Mouse (Mus musculus): ENCODE measurements around the gene Fos. TPM values are rescaled to one million over a fixed set of nuclear protein-coding genes. Genes with fewer than 3 reads are reported as not detected.
"Not testable (repeated sequence)": the region's sequence is repeated elsewhere in the genome, so short reads cannot be mapped to it uniquely, and the experiment has no call there.

Fos gene
- polyA plus RNA-seq, 1 experiment = 22.4 TPM

DNA sequence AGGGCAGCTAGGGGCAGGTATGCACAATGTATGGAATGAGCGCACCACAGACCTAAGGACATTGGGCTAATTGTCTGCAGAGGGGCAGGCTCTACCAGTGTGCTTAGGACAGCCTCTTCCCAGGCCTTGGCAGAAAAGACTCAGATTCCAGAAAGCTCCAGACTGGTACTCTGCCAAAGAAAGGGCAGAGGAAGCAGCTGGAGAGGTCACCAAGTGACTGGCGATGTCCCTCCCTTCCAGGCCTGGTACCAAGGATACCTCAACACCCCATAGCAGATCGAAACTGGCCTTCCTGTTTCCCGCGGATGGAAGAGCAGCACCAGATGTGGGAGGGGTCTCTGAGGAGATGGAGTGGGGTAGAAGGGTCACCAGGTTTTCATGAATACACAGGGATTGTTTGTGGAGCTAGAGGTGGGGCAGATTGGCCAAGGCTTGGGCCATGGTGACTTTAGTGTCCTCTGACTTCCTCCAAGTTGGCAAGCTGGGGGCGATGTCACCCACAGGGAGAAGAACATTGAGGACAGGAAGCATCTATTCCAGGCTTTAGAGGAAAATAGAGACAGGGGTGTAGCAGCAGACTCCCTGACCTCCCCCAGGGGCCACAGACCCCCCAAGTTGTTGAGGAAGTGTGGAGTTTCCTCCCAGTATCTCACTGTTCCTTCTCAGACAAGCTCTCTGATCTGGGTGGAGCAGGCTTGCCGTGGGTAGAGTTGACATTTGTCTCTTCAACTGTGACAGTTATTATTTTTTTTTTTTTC lies 49.1 kb downstream of the Fos start:
- Histone ChIP-seq H3K27ac (ENCODE audit: insufficient read depth, low read length) (no peak overlapping the region), H3K4me3 (replicated peaks; ENCODE audit: insufficient read depth, low read depth, low read length) (no peak overlapping the region), H3K4me1 (ENCODE audit: control insufficient read depth, insufficient read depth, low read length) (peaks cover 5% of the 10 kb centered on the region), H3K27me3 (ENCODE audit: control insufficient read depth, insufficient read depth, low read length) (no peaks in the 10 kb centered on the region)
- no peak for DNase-seq
- WGBS = 49% methylated on average over 7 of the region's 7 CpGs
- TF ChIP-seq POLR2A (IDR thresholded peaks at IDR 0.05; ENCODE audit: borderline replicate concordance, insufficient read depth, low read length) (no peak), CTCF (IDR thresholded peaks at IDR 0.05; ENCODE audit: borderline replicate concordance, insufficient read depth, low read depth, low read length) (no peak)

DNA sequence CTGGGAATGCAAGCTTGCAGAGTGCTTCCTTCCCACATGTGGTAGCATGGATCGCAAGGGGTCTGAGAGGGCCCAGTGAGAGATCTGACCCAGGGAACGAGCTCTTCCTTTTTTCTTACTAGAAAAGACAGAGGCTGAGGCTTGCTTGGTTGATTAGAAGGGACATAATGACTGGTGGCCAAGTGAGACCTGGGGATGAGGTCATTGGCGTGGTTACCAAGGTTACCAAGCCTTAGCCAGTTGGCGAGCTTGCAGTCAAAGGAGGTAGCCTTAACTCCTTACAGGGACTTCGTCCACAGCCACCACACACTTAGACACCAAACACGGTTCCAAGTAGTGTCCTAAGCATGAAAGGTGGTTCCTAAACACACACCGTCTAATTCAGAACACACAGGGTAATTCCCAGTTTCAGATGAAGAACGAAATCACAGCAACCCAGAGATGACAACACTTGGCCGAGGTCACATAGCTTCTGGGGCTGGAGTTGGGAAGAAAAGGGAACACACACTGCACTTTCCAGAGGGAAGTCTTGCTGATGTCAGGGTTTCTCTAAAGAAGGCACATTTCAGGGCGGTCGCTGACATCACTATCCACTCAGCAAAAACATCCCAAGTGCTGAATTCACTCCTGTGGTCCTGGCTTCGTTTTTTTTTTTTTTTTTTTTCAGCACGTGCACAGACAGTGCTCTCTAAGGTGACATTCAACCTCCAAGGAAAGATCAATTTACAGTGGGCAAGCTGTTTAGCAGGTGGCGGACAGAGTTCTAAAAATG lies 49.9 kb downstream of the Fos start:
- H3K4me3 ChIP-seq (replicated peaks; ENCODE audit: insufficient read depth, low read depth, low read length) = no peak overlapping the region
- H3K4me1 ChIP-seq (ENCODE audit: control insufficient read depth, insufficient read depth, low read length) = peaks cover 5% of the 10 kb centered on the region
- TF ChIP-seq POLR2A (IDR thresholded peaks at IDR 0.05; ENCODE audit: borderline replicate concordance, insufficient read depth, low read length) = no peak
- TF ChIP-seq CTCF (IDR thresholded peaks at IDR 0.05; ENCODE audit: borderline replicate concordance, insufficient read depth, low read depth, low read length) = no peak
- H3K27ac ChIP-seq (ENCODE audit: insufficient read depth, low read length) = no peak overlapping the region; the same call in 1 of the 2 replicates
- no peaks in the 10 kb centered on the region for H3K27me3 ChIP-seq (ENCODE audit: control insufficient read depth, insufficient read depth, low read length)
- no peak for DNase-seq
- 49% methylated on average over 14 of the region's 14 CpGs for WGBS

DNA sequence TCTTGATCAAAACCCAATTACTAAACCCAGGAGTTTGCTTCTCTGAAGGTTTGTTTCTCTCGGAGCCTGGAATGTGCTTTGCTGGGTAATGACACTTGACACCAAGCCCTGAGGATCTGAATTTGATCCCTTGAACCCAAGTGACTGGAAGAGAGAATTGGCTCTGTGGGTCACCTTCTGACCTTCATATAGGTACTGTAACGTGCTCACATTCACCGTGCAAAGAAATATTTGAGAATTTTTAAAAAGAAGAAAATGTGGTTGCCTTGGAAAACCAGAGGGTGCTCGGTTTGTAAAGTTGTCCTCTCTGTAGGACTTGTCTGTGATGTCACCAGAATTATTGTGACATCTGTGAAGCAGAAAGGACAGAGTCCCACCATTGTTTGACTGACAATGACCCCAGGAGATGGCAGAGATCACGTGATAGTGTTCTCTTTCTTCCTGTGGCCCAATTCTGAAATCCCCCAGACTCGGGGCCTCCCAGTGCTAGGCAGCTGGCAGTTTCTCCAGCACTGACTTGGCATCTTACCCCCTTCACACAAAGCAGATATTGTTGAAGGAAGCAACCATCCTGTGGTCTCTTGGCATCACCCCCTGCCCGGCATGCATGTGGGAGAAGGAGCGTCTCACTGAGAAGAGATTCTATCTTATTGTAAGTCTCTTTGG lies 50.6 kb downstream of the Fos start:
- H3K27ac ChIP-seq (ENCODE audit: insufficient read depth, low read length) = peak overlapping the region; percentile 34; the same call in 1 of the 2 replicates
- peak in 1 of 2 experiments; percentile 27 for DNase-seq

GRCm38 (mm10) chr12:85524859-85525495 lies 51.3 kb downstream of the Fos start:
- H3K27me3 ChIP-seq (ENCODE audit: control insufficient read depth, insufficient read depth, low read length); DNase-seq; H3K4me1 ChIP-seq (ENCODE audit: control insufficient read depth, insufficient read depth, low read length): not testable (repeated sequence)
- H3K4me3 ChIP-seq (replicated peaks; ENCODE audit: insufficient read depth, low read depth, low read length) = peak overlapping the region; percentile 4
- 37% methylated on average over 11 of the region's 11 CpGs for WGBS
- H3K27ac ChIP-seq (ENCODE audit: insufficient read depth, low read length) = peak overlapping the region; percentile 34; the same call in 1 of the 2 replicates

More for the DNA sequence above, 50.6 kb downstream of the Fos start:
- Histone ChIP-seq H3K27me3 (ENCODE audit: control insufficient read depth, insufficient read depth, low read length) (no peaks in the 10 kb centered on the region), H3K4me3 (replicated peaks; ENCODE audit: insufficient read depth, low read depth, low read length) (no peak overlapping the region), H3K4me1 (ENCODE audit: control insufficient read depth, insufficient read depth, low read length) (peaks cover 5% of the 10 kb centered on the region)
- TF ChIP-seq POLR2A (IDR thresholded peaks at IDR 0.05; ENCODE audit: borderline replicate concordance, insufficient read depth, low read length) = no peak
- no peak for TF ChIP-seq CTCF (IDR thresholded peaks at IDR 0.05; ENCODE audit: borderline replicate concordance, insufficient read depth, low read depth, low read length)
- 33% methylated on average over 8 of the region's 8 CpGs for WGBS

Other genes starting within 250 kb of the Fos start
- gene Mlh3, start 203.3 kb upstream of the Fos start, polyA plus RNA-seq (2012; rRNA removed) = 11.7 and 12.1 TPM in 2 replicates
- gene Acyp1, start 185.5 kb upstream of the Fos start, polyA plus RNA-seq (2012; rRNA removed) = 77.8 and 88.8 TPM in 2 replicates
- gene Zc2hc1c, start 185.3 kb upstream of the Fos start, polyA plus RNA-seq (2012; rRNA removed) = 0.95 and 1.1 TPM in 2 replicates
- gene Nek9, start 134.5 kb upstream of the Fos start, polyA plus RNA-seq (2012; rRNA removed) = 38.6 and 40.1 TPM in 2 replicates
- gene Tmed10, start 99.0 kb upstream of the Fos start, polyA plus RNA-seq (2012; rRNA removed) = 174 and 178 TPM in 2 replicates
- 27.5 and 28.7 TPM in 2 replicates for gene Jdp2, start 125.1 kb downstream of the Fos start, polyA plus RNA-seq (2012; rRNA removed)
- gene Batf, start 212.8 kb downstream of the Fos start, polyA plus RNA-seq (2012; rRNA removed) = 0.30 and 0.38 TPM in 2 replicates

All from cerebellum, adult 2 months (tissue).